Mouse (Mus musculus) bone marrow, adult 2 months (tissue): ENCODE measurements around the gene Defb19. TPM values are rescaled to one million over a fixed set of nuclear protein-coding genes. Genes with fewer than 3 reads are reported as not detected.

Source experiments
- H3K27ac ChIP-seq: fragments of 200-500 bp; 2 replicates; pipeline ENCODE4 v1.5.1; 2012; ENCODE audit warnings: low read depth, mild to moderate bottlenecking, control low read depth, inconsistent platforms, low read length; ENCODE audit not compliant: control insufficient read depth, poor library complexity, insufficient read depth
- H3K4me1 ChIP-seq: fragments of 200-500 bp; 2 replicates; pipeline ENCODE4 v1.6.1; 2011; ENCODE audit warnings: low read length; ENCODE audit not compliant: control insufficient read depth, insufficient read depth
- H3K4me3 ChIP-seq: fragments of 200-500 bp; replicated peaks from 2 replicates; pipeline ENCODE3; 2011; ENCODE audit warnings: mild to moderate bottlenecking, low read depth, low read length, control low read depth; ENCODE audit not compliant: control insufficient read depth
- CTCF ChIP-seq: fragments of 200-500 bp; IDR thresholded peaks from 2 replicates; pipeline ENCODE4 v1.5.1; 2011; ENCODE audit warnings: low read length, control low read depth; ENCODE audit not compliant: control insufficient read depth, insufficient read depth
- POLR2A ChIP-seq: fragments of 200-500 bp; IDR thresholded peaks from 2 replicates; pipeline ENCODE4 v1.6.1; 2011; ENCODE audit warnings: low read depth, mild to moderate bottlenecking, control low read depth, low read length, borderline replicate concordance; ENCODE audit not compliant: control insufficient read depth
- WGBS: fragments of 180-500 bp; shearing (Covaris S2); methylation state at CpG from one replicate; pipeline ENCODE4 v1.1.7; 2018; 5-methylcytosine and 5-hydroxymethylcytosine counted together
- polyA plus RNA-seq: library from polyadenylated mRNA; stranded (reverse); fragments of >200 nt; gene quantifications from 2 replicates; pipeline ENCODE4 v1.2.4, GENCODE M21; 2011; ENCODE audit warnings: low replicate concordance; ENCODE audit not compliant: missing spikeins, insufficient read depth, insufficient read length

Defb19 gene
- polyA plus RNA-seq, 1 experiment, result not detected

GRCm38 (mm10) chr2:152620367-152621134, 40.4 kb upstream of the Defb19 start:
- Histone ChIP-seq H3K4me3 (no peak overlapping the region), H3K4me1 (no peaks in the 10 kb centered on the region; the same call in 1 of the 2 replicates), H3K27ac (peak overlapping the region; percentile 67)
- TF ChIP-seq CTCF, result no peak
- TF ChIP-seq POLR2A, result no peak
- WGBS, result 11% methylated on average over 9 of the region's 9 CpGs

DNA sequence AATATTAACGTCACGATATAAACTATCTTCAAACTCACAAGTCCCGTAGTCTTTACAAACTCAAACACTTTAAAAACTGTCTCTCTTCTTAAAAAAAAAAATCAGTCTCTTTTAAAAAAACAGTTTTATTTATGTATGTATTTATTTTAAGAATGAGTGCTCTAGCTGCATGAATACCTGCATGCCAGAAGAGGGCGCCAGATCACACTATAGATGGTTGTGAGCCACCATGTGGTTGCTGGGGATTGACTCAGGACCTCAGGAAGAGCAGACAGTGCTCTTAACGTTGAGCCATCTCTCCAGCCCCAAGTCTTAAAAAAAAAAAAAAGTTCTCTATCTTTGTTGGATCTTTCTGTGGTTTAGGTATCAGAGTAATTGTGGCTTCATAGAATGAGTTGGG, 37.3 kb upstream of the Defb19 start:
- Histone ChIP-seq H3K4me3 (no peak overlapping the region), H3K4me1 (no peaks in the 10 kb centered on the region; the same call in 1 of the 2 replicates), H3K27ac (no peak overlapping the region)
- 65% methylated on average over 5 of the region's 5 CpGs for WGBS
- TF ChIP-seq CTCF (peak; percentile 42; the same call in 1 of the 2 replicates), POLR2A (no peak)

- no peak for TF ChIP-seq POLR2A
- no peak for TF ChIP-seq CTCF
- 30% methylated on average over 6 of the region's 6 CpGs for WGBS
- H3K4me3 ChIP-seq, result no peak overlapping the region
- no peaks in the 10 kb centered on the region; the same call in 1 of the 2 replicates for H3K4me1 ChIP-seq
- no peak overlapping the region for H3K27ac ChIP-seq
Measured at GRCm38 (mm10) chr2:152616470-152616869, 36.4 kb upstream of the Defb19 start.

DNA sequence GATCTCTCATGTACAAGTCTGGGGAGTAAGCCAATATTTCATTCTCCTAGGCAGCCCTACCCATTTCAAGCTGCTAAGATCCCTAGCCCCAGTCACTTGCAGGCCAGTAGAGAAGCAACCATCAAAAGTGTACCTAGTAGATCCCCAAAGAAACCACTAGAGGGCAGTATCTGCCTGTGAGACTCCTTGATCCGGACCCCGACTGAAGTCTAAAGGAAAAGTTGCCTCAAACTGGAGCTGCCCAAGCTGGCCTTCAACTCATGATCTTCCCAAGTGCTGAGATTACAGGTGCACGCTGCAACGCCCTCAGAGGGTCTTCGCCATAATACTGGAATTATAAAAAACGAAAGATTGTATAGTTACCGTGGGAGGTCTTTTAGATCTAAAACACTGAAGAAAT, 35.5 kb upstream of the Defb19 start:
- WGBS, result 17% methylated on average over 7 of the region's 7 CpGs
- Histone ChIP-seq H3K27ac (no peak overlapping the region), H3K4me3 (no peak overlapping the region), H3K4me1 (no peaks in the 10 kb centered on the region; the same call in 1 of the 2 replicates)
- TF ChIP-seq POLR2A, result no peak
- peak; percentile 58 for TF ChIP-seq CTCF

DNA sequence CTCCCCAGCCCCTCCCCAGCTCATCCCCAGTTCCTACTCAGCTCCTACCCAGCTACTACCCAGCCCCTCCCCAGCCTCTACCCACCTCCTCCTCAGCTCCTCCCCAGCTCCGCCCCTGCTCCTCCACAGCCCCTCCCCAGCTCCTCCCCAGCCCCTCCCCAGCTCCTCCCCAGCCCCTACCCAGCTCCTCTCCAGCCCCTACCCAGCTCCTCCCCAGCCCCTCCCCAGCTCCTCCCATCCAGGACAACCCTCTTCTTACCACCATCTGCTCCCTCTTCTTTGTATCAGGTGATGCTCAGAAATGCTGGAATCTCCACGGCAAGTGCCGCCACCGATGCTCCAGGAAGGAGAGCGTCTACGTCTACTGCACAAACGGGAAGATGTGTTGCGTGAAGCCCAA, 32.1 kb upstream of the Defb19 start:
- H3K4me3 ChIP-seq, result no peak overlapping the region
- H3K4me1 ChIP-seq, result no peaks in the 10 kb centered on the region; the same call in 1 of the 2 replicates
- TF ChIP-seq POLR2A (no peak), CTCF (no peak)
- WGBS, result 70% methylated on average over 7 of the region's 8 CpGs
- no peak overlapping the region for H3K27ac ChIP-seq

- H3K4me3 ChIP-seq, result no peak overlapping the region
- TF ChIP-seq POLR2A (no peak), CTCF (no peak)
- no peaks in the 10 kb centered on the region; the same call in 1 of the 2 replicates for H3K4me1 ChIP-seq
- 70% methylated on average over 1 of the region's 1 CpGs for WGBS
- no peak overlapping the region for H3K27ac ChIP-seq
Measured at GRCm38 (mm10) chr2:152608719-152609118, 28.6 kb upstream of the Defb19 start.

DNA sequence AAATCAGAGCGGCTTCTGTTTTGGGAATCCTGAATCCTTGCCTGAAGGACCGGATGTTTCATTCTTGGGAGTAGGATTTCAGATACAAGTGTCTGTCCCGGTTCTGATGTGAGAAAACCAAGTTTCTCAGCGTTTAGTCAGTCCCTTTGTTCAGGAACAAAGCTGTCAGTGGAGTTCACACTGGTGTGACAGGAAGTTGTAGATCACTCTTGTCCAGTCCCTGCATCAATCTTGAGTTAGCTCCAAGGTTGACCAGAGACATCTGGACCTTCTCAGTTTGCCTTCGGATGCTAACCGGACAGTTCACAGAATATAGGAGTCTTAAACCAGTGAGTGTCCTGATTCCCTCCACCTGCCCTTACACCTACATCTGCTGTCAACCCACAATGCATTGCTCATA, 27.6 kb upstream of the Defb19 start:
- TF ChIP-seq POLR2A (no peak), CTCF (no peak)
- Histone ChIP-seq H3K4me1 (no peaks in the 10 kb centered on the region; the same call in 1 of the 2 replicates), H3K4me3 (no peak overlapping the region), H3K27ac (no peak overlapping the region)
- WGBS, result 51% methylated on average over 6 of the region's 6 CpGs

DNA sequence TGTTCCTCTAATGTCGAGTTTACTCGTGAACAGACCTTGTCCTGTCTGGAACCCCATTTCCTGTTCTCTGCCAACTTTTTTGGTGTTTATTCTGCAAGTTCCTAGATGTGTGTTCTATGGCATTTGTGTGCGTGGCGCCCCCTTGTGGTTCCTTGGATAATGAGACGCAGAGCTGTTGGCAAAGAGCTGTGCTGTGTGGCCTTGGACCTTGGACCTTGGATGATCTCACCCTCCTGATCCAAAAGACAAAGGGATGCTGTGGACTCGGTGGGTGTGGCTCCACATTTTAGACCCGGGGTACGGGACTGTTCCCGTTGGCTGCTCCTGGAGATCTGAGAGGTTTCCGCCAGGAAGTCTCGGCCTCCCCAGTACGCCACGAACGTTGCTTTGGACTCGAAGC, 23.9 kb upstream of the Defb19 start, which contains the start of gene Defb36:
TSS of gene Defb36 (plus strand) at position 271 of the 400 bp plus-strand sequence.
- Histone ChIP-seq H3K27ac (no peak within 1 kb of the TSS), H3K4me3 (no peak within 1 kb of the TSS), H3K4me1 (no peaks in the 10 kb centered on the region)
- 71% methylated on average over 15 of the region's 15 CpGs for WGBS
- TF ChIP-seq CTCF (peak; percentile 54; the same call in 1 of the 2 replicates), POLR2A (no peak)
